Mouse (Mus musculus) natural killer cell, adult 2 months (primary cell): ENCODE data around the gene Mrln.
"Not testable (repeated sequence)": the region's sequence is repeated elsewhere in the genome, so short reads cannot be mapped to it uniquely, and the experiment has no call there.

ENCODE experiments used
- DNase-seq, 2 experiments: peaks; one replicate each; pipeline ENCODE4 v3.0.0; 2022; ENCODE audit warnings: low spot score in 2 of 2

Mrln gene

DNA sequence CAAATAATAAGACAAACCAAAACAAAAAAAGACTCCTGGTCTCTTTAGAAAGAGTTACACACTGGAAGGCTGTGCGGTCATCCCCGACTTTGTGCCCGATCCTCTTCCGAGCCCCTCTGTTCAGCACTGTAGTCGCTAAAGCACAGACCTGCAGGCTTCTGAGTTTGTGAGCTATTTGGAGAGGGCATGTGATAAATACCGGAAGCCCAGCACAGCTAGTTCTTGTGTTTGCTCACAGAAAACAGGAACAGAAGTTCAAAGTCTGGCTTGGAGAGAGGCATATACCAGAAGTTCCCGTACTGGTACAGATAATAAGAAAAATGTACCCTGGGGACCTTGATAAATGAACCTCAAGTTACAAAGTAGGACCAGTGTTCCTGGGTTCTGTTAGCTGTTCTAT is 9.2 kb upstream of the Mrln start:
- peak in 1 of 2 experiments; percentile 16 for DNase-seq

DNA sequence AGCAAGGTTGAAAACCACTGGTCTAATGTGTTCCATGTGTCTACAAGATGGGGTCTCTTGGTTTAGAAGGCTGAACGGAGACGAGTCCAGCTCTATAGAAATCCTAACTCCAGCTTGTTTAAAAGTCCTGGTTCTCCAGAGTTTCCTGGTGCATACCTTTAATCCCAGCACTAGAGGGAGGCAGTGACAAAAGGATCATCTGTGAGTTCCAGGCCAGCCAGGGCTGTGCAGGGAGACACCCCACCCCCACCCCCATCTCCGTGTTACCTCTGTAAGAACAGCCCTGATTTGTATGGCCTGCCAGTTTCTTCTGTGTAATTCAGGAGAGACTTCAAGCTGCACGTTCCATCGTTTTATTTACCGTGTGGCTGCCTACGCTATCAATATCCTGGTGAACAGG is 8.7 kb upstream of the Mrln start:
- no peak for DNase-seq

GRCm38 (mm10) chr10:70196666-70197065 is 7.8 kb upstream of the Mrln start:
- DNase-seq, result no peak

DNA sequence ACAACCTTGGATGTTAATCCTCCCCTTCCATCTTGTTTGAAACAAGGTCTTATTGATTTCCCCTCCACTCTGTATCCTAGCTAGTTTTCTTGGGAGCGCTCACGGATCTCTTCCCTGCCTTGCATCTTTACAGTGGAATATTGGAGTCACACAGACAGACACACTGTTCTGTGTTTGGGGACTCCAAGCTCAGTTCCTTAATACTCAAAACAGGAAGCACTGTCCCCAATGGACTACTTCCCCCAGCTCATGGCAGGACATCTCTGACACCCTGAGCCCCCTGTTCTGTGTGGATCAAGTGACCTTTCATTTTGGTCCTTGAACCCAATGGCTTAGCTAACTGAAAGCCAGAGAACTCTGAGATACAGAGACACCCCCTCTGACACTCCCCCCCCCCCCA is 6.9 kb upstream of the Mrln start:
- DNase-seq, result no peak

DNA sequence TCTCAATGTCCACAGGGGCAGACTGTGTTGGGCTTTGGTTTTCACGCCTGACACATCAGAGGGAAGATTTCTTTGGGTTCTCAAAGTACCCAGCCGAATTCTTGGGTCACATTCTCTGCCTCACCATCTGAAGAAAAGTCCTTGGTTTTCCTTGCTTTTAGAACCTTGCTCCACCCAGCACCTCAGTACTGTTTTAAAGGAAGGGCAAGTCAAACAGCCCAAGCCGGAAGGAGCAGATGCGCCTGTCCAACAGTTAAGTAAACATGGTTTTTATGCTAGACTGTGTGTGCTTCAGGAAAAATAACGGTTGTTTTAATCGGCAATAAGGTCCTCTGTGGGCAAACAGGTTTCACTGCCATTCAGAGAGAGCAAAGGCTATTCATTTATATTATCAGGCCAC is 6.5 kb upstream of the Mrln start:
- no peak for DNase-seq

DNA sequence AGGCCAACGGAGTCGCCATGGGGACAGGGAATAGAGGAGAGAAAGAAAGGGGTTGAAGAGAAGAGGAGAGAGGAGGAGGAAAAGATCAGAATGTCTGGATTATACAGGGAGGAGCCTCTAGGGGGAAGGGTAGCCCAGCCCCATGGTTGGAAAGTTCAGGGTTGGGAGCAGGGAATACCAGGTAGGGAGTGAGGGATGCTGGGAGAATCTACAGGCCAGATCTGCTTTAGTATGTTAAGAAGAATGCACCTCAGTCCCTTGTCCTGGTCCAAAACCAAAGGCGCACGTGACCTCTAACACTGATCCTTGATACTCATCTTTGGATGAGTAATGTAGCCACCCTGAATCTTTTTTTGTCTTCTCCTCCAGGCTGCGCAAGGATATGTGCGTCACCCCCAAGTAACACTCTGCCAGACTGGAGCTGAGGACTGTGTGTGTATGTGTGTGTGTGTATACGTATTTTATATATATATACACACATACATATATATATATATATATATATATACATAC is 5.5 kb upstream of the Mrln start:
- no peak for DNase-seq

DNA sequence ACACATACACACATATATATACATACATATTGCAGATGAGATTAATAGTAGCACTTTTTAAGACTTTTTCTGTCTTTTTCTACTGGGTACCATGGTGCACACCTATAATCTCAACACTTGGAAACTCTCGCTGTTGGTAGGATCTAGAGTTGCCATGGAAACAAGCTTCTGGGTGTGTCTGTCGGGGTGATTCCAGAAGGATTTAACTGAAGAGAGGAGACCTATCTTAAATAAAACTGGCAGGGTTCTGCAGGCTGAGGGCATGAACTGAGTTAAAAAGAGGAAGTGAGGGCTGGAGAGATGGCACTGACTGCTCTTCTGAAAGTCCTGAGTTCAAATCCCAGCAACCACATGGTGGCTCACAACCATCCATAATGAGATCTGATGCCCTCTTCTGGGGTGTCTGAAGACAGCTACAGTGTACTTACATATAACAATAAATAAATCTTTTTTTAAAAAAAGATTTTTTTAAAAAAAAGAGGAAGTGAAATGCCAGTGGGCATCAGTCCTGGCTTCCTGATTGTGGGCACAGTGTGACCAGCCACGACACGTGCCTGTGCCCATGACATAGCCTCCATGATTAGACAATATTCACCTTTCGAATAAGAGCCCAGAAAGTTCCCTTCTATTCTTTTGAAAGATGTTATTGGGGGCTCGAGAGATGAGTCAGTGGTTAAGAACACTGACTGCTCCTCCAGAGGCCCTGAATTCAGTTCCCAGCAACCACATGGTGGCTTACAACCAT is 4.8 kb upstream of the Mrln start:
- DNase-seq, result peak in 1 of 2 experiments; percentile 33

- DNase-seq, result no peak
Observed at GRCm38 (mm10) chr10:70200889-70201500, 3.5 kb upstream of the Mrln start.

DNA sequence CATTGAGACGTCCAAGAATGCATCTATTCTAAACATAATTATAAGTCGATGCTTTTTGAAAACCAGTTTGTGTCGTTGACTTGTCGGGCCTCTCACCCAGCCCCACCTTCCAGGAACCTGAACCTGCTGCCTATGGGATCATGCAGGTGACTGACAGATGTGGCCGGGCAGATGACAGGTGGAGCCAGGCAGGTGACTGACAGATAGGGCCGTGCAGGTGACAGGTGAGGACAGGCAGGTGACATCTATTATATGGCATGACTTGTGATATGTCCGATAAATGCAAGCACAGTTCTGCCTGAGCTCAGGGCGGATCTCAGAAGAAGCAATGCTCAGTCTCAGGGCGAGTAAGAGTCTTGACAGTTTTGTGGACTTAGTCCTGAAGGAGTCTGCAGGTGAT is 6.8 kb downstream of the Mrln start:
- DNase-seq, result no peak

DNA sequence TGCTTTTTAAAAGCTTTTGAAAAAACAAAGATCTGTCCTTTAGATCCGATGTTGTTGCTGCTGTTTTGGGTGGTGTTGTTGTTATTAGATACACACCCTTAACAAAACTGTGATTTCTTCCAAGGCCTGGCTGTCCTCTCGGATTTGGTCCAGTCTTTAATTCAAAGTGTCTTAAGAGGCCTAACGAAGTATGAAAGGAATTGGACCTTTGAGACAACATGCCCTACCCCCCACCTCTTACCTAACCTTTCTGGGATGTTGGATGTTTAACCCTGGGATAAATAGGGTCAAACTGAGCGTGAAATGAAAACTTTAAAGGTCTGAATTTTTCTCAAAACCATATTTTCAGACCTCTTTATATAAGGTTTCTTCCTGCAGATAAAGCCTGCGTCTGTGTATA is 16.5 kb downstream of the Mrln start:
- no peak for DNase-seq

DNA sequence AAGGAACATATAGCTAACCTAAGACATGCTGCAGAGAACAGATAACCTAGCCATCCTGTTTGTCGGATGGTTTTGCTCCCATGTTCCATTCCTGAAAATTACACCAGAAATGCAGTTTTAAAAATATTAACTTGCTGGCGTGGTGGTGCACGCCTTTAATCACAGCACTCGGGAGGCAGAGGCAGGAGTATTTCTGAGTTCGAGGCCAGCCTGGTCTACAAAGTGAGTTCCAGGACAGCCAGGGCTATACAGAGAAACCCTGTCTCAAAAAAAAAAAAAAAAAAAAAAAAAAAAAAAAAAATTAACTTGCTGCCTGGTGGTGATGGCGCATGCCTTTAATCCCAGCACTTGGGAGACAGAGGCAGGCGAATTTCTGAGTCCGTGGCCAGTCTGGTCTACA is 17.8 kb downstream of the Mrln start:
- DNase-seq, result not testable (repeated sequence)

DNA sequence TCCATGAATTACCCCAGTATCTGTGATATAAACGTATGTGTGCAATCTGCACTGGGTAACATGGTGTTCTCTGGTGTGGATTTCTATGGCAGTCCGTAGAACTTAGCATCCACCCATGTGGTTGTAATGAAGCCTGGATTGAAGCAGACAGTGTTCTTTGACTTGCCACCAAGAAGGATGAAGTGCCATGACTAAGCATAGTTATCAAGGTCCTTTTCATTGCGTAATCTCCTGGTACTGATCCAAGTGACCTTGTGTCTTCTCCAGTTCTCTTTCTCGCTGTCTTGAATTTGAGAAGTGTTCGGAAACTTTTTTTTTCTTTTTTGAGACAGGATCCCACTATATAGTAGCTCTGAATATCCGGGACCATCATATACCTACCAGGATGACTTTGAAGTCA is 20.1 kb downstream of the Mrln start:
- no peak for DNase-seq

DNA sequence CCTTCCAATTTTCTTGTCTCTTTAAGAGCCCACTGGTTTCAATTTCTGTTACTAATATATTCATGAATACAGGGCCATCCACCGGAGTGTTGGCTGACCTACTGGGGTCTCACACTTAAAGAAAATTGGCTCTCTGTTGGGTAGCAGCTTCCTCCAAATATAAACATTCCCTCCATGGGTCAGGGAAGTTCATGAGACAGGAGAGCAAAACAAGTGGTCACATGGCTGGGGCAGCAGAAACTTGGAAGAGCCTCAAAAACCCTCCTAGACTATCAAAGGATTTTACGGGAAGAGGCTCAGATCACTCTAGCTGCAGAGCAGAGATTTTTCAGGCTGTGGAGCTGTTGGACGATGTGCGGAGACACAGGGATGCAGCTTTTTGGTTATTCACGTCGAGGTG is 21.3 kb downstream of the Mrln start:
- DNase-seq, result no peak

- DNase-seq, result no peak
Observed at GRCm38 (mm10) chr10:70226608-70227007, 22.1 kb downstream of the Mrln start.

DNA sequence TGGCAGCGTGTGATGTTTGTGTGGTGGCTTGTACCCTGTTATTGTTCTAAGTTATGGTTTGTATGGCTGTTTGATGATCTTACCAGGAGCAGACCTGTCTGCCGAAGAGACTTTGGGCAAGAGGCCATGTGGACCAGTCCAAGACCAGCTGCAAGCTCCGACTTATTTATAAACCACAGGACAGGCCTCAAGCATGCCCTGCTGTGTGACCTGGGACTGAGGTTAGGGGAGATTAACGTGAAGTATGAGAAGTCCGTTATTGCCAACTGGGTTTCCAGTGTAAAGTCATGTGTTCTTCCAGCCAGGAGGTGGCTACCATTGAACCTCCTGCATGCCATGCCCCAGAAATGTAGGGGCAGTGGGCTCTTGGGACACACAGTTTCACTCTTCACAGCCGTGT is 25.9 kb downstream of the Mrln start:
- DNase-seq, result no peak

- no peak for DNase-seq
Observed at GRCm38 (mm10) chr10:70237936-70238335, 33.5 kb downstream of the Mrln start.

DNA sequence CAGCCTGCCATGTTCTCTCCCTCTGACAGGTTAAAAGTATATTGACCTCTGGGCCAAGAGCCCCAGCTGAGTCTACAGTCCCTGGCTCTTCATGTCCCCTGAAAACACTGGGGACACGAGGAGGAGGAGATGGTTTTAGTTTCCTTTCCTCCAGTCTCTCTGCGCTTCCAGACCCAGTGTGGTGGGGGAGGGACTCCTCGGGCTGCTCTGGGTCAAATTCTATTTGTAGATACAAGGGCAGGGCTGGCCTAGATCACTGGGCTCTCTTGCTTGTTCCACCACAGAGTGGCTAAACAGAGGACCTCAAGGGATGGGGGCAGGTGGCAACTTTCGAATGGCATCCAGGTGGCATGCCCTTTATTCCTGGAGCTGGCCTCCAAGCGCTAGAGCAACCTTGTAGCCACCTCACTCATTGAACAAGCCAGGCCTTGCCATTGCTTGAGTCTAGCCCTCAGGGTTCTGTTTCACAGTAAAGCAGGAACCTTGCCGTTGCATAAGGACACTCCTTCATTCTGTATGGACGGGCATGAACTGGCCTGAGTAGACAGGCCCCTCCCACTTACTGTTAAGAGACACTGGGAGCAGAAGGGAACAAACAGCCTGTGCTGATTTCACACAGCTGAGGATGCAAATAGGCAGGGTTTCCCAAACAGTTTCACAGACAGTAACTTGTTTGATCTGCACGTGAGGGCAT is 38.4 kb downstream of the Mrln start:
- no peak for DNase-seq

DNA sequence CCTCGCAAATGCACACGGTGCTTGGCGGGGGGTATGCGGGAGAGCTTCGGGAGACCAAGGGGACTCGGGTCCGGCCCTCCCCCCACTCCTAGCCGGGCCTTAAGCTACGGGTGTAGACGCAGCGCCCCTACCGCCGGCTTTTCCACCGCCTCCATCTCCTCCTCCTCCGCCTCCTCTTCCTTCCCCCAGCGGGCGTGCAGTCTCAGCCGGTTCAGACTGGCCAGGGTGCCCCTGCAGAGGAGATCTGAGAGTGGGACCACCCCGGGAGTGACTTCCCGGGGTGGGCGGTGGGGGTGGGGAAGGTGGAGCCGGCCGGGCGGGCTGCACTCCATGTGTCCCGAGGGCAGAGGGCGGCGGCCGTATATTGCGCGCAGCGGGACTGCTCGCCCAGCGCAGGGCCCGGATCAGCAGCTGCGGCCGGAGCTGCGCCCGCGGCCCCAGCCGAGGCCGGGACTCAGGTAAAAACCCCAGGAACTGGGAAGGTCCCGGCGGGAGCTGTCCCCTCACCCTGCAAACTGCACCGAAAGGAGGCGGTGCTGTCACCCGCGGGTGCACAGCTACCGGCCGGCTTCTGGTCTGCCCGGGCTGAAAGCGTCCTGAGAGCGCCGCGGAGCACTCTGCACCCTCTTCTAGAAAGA is 40.6 kb downstream of the Mrln start, which contains the start of gene Slc16a9:
Gene Slc16a9 (plus strand): TSS at position 180 of the 638 bp plus-strand sequence.
- no peak for DNase-seq

DNA sequence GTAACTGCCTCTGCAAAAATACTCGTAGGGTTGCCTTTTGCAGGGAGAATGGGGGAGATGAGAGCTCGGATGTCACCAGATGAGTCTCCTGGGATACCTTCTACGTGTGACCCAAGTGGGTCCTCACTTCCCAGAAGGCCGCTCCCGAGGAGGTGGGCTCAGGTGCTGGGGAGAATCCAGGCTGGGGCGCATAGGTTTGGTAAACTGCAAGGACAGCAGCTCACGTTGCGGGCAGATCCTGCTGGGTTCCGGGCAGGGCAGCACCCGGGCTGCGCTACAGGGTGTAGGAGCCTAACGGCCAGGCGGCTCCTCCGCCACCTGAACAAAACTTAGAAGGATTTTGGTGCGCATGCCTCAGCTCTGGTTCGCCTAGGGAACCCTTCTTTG is 41.1 kb downstream of the Mrln start:
- no peak for DNase-seq

- DNase-seq, result no peak
Observed at GRCm38 (mm10) chr10:70246076-70246475, 41.6 kb downstream of the Mrln start.

DNA sequence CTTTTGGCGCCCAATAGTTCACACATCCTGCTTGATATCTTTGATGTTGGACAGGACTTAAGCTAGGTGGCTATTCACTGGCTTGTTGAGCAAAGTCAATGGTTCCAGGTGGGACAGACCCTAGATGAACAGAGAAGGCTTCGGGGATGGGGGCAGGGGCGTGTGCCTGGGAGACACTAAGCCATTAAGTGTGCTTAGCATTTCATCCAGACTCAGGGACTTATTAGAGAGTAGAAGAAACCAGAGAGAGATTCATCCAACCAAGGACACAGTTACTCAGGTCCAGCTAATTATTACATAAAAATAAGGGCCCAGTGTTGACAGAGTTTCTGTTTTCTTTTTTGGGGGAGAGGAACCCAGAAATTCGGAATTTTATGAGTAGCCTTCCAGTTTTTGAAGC is 45.9 kb downstream of the Mrln start:
- DNase-seq, result no peak

- DNase-seq, result no peak
Observed at GRCm38 (mm10) chr10:70250766-70251165, 46.3 kb downstream of the Mrln start.
